Comparison of ENCODE assay signal across 17 mouse cellular contexts in the genomic region with DNA sequence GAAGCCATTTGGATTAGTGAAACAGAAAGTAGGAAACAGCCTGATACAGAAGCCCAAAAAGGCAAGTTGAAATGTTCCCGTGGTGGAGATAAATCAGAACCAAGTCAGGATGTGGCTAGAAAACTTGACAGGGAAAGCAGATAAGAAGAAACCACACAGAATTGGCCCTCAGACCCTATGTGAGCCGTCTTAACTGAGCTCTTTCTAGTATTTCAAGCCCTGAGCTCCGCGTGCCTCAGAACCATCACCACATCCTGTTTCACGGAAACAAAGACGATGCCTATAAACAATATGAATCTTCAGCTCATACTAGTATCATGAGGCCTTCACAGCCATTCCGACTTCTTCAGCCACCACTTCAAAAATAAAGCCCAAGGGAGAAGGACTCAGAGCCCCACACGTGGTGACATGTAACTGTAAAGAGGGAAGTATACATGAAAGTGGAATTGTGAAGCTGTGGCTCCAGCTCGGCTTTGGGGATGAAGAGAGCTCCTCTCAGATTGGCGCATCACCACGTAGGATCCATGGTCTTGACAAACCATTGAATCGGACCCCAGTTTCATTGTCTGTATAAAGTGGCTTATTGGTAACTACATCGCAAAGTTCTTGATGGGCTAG.
DNase-seq lines count a peak whose midpoint lies in the region; ATAC-seq and TF ChIP-seq lines count a peak whose summit lies in the region.
"Had no signal": no experiment of that assay in that cellular context is flagged by ENCODE, and none has a peak within 500 bp of the region (broad histone marks: within the 10 kb centered on the region; RNA-seq: fewer than 3 reads in every experiment).

No protein-coding gene starts in this region.

- peak; percentile 75 for DNase-seq in heart, adult 11 months
- no peak for DNase-seq in heart, embryonic 10.5 days (ENCODE audit: low spot score)
- DNase-seq in B cell, adult 2 months: peak; percentile 9 to 10
- peak; percentile 16 to 49 for DNase-seq in natural killer cell, adult 2 months (ENCODE audit: low spot score in 2 of 2)
- DNase-seq in liver, postnatal 0 days: no peak
- DNase-seq in cerebellum, adult 8-10 months: no peak
- DNase-seq in left cerebral cortex, adult 11 months (ENCODE audit: low spot score): no peak
- DNase-seq: adrenal gland, postnatal 10 days; cerebellum, adult 2 months; gastrocnemius, adult 2 months; lung, adult 18-20 months had no signal

- no peak overlapping the region for H3K4me3 ChIP-seq in heart, embryonic 10.5 days
- no peak overlapping the region for H3K4me3 ChIP-seq in liver, postnatal 0 days (ENCODE audit: low read depth, low read length)
- H3K4me3 ChIP-seq: forebrain, embryonic 10.5 days; gastrocnemius, adult 2 months; limb, embryonic 10.5 days; midbrain, embryonic 12.5 days had no signal

- H3K9me3 ChIP-seq in heart, embryonic 10.5 days: no peaks in the 10 kb centered on the region
- H3K9me3 ChIP-seq in liver, postnatal 0 days (ENCODE audit: low read length): no peaks in the 10 kb centered on the region
- H3K9me3 ChIP-seq: forebrain, embryonic 10.5 days; limb, embryonic 10.5 days; midbrain, embryonic 12.5 days had no signal

- H3K4me1 ChIP-seq in heart, embryonic 10.5 days: peaks cover 5% of the 10 kb centered on the region; the same call in 1 of the 2 replicates
- no peaks in the 10 kb centered on the region for H3K4me1 ChIP-seq in liver, postnatal 0 days (ENCODE audit: insufficient read depth)

- TF ChIP-seq CTCF in liver, postnatal 0 days (IDR thresholded peaks at IDR 0.05; ENCODE audit: low read depth): no peak

- H3K36me3 ChIP-seq in heart, embryonic 10.5 days: no peaks in the 10 kb centered on the region
- no peaks in the 10 kb centered on the region for H3K36me3 ChIP-seq in liver, postnatal 0 days (replicated peaks; ENCODE audit: insufficient read depth, low read length)
- H3K36me3 ChIP-seq: forebrain, embryonic 10.5 days; limb, embryonic 10.5 days; midbrain, embryonic 12.5 days had no signal

- H3K9ac ChIP-seq in liver, postnatal 0 days (replicated peaks): no peak overlapping the region
- H3K9ac ChIP-seq: midbrain, embryonic 12.5 days had no signal

- H3K4me2 ChIP-seq in liver, postnatal 0 days (ENCODE audit: low read depth, low read length): no peak overlapping the region; the same call in 1 of the 2 replicates
- H3K4me2 ChIP-seq: midbrain, embryonic 12.5 days had no signal

- WGBS in heart, embryonic 10.5 days: 82% methylated on average over 13 of the region's 13 CpGs
- 47% methylated on average over 13 of the region's 13 CpGs for WGBS in liver, postnatal 0 days (ENCODE audit: insufficient replicate concordance)

- no peaks in the 10 kb centered on the region for H3K27me3 ChIP-seq in heart, embryonic 10.5 days (ENCODE audit: insufficient read depth, poor library complexity, severe bottlenecking)
- no peaks in the 10 kb centered on the region for H3K27me3 ChIP-seq in liver, postnatal 0 days (ENCODE audit: insufficient read depth, low read length)
- H3K27me3 ChIP-seq: midbrain, embryonic 12.5 days; Patski had no signal

- TF ChIP-seq EP300 in liver, postnatal 0 days (IDR thresholded peaks at IDR 0.05; ENCODE audit: low read depth): no peak

- H3K27ac ChIP-seq in heart, embryonic 10.5 days: no peak overlapping the region
- H3K27ac ChIP-seq in liver, postnatal 0 days (ENCODE audit: low read depth): no peak overlapping the region
- H3K27ac ChIP-seq: forebrain, embryonic 10.5 days; gastrocnemius, adult 2 months; limb, embryonic 10.5 days; midbrain, embryonic 12.5 days had no signal

- peak; percentile 75 for ATAC-seq in granulocyte monocyte progenitor cell, adult 5-6 weeks (replicated peaks; ENCODE audit: poor library complexity, severe bottlenecking)
- no peak for ATAC-seq in liver, postnatal 0 days
- ATAC-seq: hindbrain, embryonic 16.5 days; Patski had no signal

Comparison
In these comparisons a context has a peak if more than half of its experiments do, and no peak if none do; other contexts are left out.
1. DNase-seq: peak in heart, adult 11 months (single experiment), B cell, adult 2 months (2 of 2) and natural killer cell, adult 2 months (2 of 2); none in heart, embryonic 10.5 days (single experiment), liver, postnatal 0 days (single experiment), cerebellum, adult 8-10 months (single experiment) and left cerebral cortex, adult 11 months (single experiment).